ENCODE assay signal across 9 mouse cellular contexts in the genomic region with DNA sequence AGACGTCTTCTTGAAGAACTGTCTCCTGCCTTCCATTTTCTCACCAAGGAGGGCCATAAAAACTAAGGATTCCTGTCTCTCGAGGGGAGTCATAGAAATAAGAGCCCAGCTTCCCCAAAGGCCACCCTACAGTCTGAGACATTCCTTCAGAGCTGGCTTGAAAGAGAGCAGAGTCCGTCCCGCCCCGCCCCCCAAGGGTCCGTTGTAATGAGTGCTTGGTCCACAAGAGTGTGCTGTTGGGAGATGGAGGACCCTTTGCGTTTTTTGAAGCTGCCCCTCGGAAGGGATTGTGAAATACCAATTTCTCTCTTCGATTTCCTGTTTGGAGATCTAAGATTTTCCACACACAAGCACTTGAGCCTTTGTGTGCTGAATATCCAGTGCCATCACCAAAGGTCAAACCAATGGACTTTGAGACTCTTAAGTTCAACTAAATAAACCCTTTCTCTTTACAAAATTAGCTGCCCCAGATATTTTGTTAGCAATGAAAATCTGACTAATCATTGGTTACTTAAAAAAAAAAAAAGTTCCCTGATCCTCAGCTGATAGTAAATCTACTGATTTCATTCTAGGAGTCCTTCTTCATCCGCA. TPM values are rescaled to one million over a fixed set of nuclear protein-coding genes. Genes with fewer than 3 reads are reported as not detected.
DNase-seq lines count a peak whose midpoint lies in the region; ATAC-seq lines count a peak whose summit lies in the region.
"Had no signal": no experiment of that assay in that cellular context is flagged by ENCODE, and none has a peak within 500 bp of the region (broad histone marks: within the 10 kb centered on the region; RNA-seq: fewer than 3 reads in every experiment).

No protein-coding gene starts in this region.

- H3K4me1 ChIP-seq in liver, embryonic 12.5 days: 0 out of 2 replicates have a peak, but pooled peaks cover 3% of the 10 kb centered on the region
- H3K4me1 ChIP-seq: limb, embryonic 15.5 days had no signal

- ATAC-seq in liver, embryonic 12.5 days: no peak
- ATAC-seq in neutrophil, adult 5-6 weeks (ENCODE audit: extremely low read depth, insufficient number of reproducible peaks, low FRiP score, poor library complexity, severe bottlenecking): peak; percentile 33; the same call in 1 of the 2 replicates

- no peaks in the 10 kb centered on the region for H3K36me3 ChIP-seq in liver, embryonic 12.5 days
- H3K36me3 ChIP-seq: limb, embryonic 15.5 days had no signal

- no peak overlapping the region for H3K9ac ChIP-seq in liver, embryonic 12.5 days
- H3K9ac ChIP-seq: limb, embryonic 15.5 days had no signal

- H3K27me3 ChIP-seq in liver, embryonic 12.5 days (replicated peaks): no peaks in the 10 kb centered on the region
- H3K27me3 ChIP-seq: limb, embryonic 15.5 days had no signal

- no peak overlapping the region for H3K4me2 ChIP-seq in liver, embryonic 12.5 days
- H3K4me2 ChIP-seq: limb, embryonic 15.5 days had no signal

- peak; percentile 13 for DNase-seq in adrenal gland, postnatal 25 days
- DNase-seq in adrenal gland, adult (ENCODE audit: inconsistent age in 2 of 2, low spot score in 1 of 2): no peak
- peak; percentile 45 for DNase-seq in liver
- peak; percentile 17 for DNase-seq in kidney, postnatal 14 days
- no peak for DNase-seq in spleen, postnatal 36 days (ENCODE audit: low spot score in 2 of 2)
- DNase-seq in frontal cortex, adult 2 months (ENCODE audit: extremely low spot score in 1 of 2, low spot score in 1 of 2): no peak

- H3K9me3 ChIP-seq in liver, embryonic 12.5 days (replicated peaks): no peaks in the 10 kb centered on the region
- H3K9me3 ChIP-seq: limb, embryonic 15.5 days had no signal

- H3K27ac ChIP-seq in liver, embryonic 12.5 days: no peak overlapping the region
- H3K27ac ChIP-seq: limb, embryonic 15.5 days had no signal

- WGBS in liver, embryonic 12.5 days (ENCODE audit: insufficient replicate concordance): 20% methylated on average over 10 of the region's 10 CpGs

- no peak overlapping the region for H3K4me3 ChIP-seq in liver, embryonic 12.5 days
- H3K4me3 ChIP-seq: limb, embryonic 15.5 days had no signal

RNA-seq across cellular contexts. Expression of gene A2ml1, which starts 2.8 kb away (rescaled TPM):
- total RNA-seq in adrenal gland, postnatal 25 days (2021): not detected in 2 replicates
- 1.4 and 1.7 TPM in 2 replicates for polyA plus RNA-seq in liver, embryonic 12.5 days (2016; fragmentation: Nextera tagmentation; extraction: Ambion mirVana)
- not detected in 2 replicates for total RNA-seq in neutrophil, adult 5-6 weeks (2017)
- 16.5 and 18.7 TPM in 2 replicates for polyA plus RNA-seq in frontal cortex, adult 2 months (2012; rRNA removed)

RNA-seq across cellular contexts. Expression of gene Klrb1a, which starts 39.2 kb away (rescaled TPM):
- total RNA-seq in adrenal gland, postnatal 25 days (2021): not detected in 2 replicates
- 0.12 TPM in 1 of 2 replicates, not detected in the other for polyA plus RNA-seq in liver, embryonic 12.5 days (2016; fragmentation: Nextera tagmentation; extraction: Ambion mirVana)
- 0.74 TPM in 1 of 2 replicates, not detected in the other for total RNA-seq in neutrophil, adult 5-6 weeks (2017)
- polyA plus RNA-seq in frontal cortex, adult 2 months (2012; rRNA removed): not detected in 2 replicates
- polyA plus RNA-seq: limb, embryonic 15.5 days had no signal

RNA-seq across cellular contexts. Expression of gene Pzp, which starts 57.6 kb away (rescaled TPM):
- 0.30 and 20.2 TPM in 2 replicates for total RNA-seq in adrenal gland, postnatal 25 days (2021)
- 38.6 and 46.3 TPM in 2 replicates for polyA plus RNA-seq in liver, embryonic 12.5 days (2016; fragmentation: Nextera tagmentation; extraction: Ambion mirVana)
- 0.47 TPM in 1 of 2 replicates, not detected in the other for total RNA-seq in neutrophil, adult 5-6 weeks (2017)
- not detected in 2 replicates for polyA plus RNA-seq in frontal cortex, adult 2 months (2012; rRNA removed)

Comparison
In these comparisons a context has a peak if more than half of its experiments do, and no peak if none do; other contexts are left out.
1. DNase-seq: peak in adrenal gland, postnatal 25 days (single experiment), liver (single experiment) and kidney, postnatal 14 days (single experiment); none in adrenal gland, adult (0 of 2), spleen, postnatal 36 days (0 of 2) and frontal cortex, adult 2 months (0 of 2).